Mouse (Mus musculus) right cerebral cortex, adult 2 months (tissue): ENCODE results near the gene Rbpj.

Experiments used
- DNase-seq, 2 experiments: peaks; one replicate each; pipeline ENCODE4 v3.0.0; 2021 to 2022; ENCODE audit warnings: low spot score in 2 of 2

Gene Rbpj

DNA sequence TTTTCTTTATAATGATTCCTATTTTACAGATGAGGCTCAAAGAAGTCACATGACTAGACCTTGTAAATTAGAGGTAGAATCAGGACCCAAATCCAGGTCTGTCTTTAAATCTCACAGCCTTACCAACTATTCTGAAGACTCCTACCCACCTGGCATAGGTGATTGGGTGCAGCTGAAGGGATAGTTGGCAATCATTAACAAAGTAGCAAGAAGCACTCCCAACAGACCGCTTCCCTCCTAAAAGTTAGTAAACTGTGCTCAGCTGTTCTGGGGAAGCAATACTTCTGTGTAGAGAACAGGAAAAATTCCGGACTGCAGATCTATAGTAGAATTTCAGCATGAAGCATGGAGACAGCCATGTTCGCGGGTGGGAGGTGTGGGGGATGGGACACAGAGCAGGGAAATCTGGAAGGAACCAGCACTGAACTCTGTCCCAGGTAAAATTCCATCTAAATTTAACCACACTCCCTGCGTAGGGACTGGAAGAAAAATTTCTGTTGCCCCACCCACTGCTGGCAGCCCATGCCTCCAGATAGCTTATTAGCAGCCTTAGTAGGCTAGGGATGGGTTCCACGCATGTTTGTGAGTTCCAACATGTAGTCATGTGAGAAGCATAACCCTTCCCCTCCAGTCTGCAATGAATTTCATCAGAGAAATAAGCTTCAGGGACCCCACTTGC is 3.3 kb downstream of the Rbpj start:
- no peak for DNase-seq

DNA sequence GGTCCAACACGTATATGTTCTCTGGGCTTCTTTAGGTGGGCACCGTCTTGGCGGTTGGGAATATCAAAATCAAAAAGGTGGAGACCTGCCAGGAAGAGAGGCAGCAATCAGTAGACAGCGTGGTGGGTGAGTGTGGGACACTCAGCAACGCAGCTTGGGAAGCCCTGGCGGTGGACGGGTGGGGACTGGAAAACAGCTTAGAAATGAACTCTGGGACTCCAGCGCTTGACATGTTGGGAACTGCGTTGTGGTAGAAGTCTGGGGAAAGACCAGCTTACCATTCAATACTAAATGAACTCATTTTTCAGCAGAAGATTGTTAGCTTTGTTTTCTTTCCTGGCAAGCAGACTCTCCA is 3.8 kb downstream of the Rbpj start:
- no peak for DNase-seq

GRCm38 (mm10) chr5:53470141-53471079 is 4.5 kb downstream of the Rbpj start:
- DNase-seq = no peak

DNA sequence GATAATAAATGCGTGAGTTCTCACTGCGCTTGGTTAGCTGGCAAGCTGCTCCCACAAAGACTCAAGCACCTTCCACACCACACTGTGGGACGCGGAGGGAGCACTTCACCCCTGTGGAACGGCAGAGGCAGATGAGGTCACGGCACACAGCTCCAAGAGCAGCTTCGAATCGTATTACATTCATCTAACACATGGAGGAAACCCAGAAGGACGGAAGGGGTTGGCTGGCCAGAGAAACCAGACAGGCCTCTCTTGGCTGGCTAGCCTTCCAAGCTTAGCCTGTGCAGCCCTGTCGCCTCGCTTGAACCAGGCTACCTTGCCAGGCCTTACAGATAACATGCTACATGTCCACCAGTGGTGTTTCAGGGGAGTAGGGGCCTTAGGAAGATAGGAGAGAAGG is 6.5 kb downstream of the Rbpj start:
- DNase-seq = no peak

DNA sequence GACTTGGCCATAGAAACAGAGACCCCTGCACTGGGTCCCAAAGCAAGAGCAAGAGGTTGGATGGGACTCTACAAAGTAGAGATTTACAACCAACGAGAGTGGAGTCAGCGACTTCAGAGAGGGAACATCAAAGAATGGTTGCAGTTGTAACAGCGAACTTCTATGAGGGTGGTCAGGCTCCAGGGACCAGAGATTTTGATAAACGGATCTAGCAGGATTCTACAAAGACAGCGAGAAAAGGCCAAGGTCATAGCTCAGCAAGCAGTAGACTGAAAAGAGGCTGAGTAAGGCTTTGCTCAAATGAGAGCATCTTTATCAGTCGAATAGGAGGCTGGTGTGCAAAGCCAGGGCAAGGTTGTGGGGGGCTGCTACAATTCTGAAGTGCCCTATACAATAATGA is 13.2 kb downstream of the Rbpj start:
- DNase-seq = no peak

GRCm38 (mm10) chr5:53479891-53480290 is 13.9 kb downstream of the Rbpj start:
- no peak for DNase-seq

GRCm38 (mm10) chr5:53481021-53481420 is 15.1 kb downstream of the Rbpj start:
- DNase-seq = no peak

DNA sequence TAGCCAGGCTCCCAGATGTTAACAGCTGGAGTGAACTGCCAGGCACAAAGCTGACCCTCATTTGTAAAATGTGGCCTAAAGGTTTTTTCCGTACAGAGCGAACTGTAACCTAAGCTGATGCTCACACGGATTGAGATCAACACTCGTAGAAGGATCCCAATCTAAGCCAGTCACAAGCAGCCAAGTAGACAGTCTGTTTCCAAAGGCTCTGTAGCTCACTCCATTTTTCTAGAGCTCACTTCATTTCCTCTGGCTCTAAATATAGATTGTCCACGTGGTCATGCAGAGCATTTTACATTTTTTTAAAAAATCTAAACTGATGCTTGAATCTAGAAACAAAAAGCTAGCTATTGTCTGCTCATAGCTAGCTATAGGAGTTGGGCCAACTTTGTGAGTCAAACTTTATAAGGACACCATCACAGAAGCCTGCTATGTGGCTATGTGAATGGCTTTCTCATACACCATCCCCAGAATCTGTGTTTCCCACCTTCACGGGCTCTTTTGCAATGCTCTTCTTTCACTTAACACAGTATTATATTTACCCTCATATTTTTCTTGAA is 19.2 kb downstream of the Rbpj start:
- DNase-seq = no peak

GRCm38 (mm10) chr5:53485934-53486475 is 20.1 kb downstream of the Rbpj start:
- no peak for DNase-seq

GRCm38 (mm10) chr5:53486966-53487592 is 21.1 kb downstream of the Rbpj start:
- no peak for DNase-seq

- no peak for DNase-seq
Measured at GRCm38 (mm10) chr5:53490697-53491099, 24.7 kb downstream of the Rbpj start.

DNA sequence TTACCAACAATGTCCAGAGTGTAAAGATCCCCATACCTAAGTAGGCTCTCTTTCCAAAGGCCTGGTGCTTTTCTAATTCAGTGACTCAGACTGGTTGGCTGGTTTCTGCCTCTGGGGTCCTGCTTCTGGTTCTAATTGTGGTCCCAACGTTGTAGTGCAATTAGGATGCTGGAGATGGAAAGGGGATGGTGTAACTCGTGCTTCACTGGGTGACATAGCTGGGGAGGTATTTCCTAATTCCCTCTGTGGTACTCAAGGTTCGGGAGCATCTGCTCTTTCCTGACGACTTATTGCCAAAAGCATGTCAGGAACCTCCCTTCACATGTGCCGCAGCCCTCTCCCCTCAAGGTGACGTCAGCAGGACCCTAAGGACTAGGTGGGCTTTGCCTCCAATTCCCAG is 27.8 kb downstream of the Rbpj start:
- DNase-seq = no peak

DNA sequence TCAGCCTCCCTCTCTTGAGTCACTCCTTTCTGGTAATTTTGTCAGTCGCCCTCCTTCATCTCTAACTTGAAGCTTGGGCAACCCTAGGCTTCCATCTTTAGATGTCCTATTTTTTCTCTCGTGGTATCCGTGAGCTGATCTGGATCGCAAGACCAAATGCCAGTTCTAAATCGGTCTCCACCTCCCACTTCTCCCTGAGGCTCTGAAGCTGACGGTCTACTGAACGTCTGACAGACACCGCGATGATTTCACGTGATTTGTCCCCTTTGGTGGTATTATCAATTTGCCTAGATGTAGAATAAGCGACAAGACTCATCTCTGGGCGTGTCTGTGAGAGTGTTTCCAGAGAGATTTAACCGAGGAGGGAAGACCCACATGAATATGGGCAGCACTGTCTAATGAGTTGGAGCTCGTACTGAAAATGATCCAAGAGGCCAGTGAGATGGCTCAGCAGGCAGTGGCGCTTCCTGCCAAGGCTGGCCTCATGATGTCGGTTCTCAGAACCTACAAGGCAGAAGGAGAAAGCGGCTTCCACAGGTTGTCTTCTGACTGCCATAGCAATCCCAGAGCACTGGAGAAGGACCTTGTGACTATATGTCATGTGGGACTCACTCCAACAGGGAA is 28.7 kb downstream of the Rbpj start:
- DNase-seq = peak; percentile 42 to 54

DNA sequence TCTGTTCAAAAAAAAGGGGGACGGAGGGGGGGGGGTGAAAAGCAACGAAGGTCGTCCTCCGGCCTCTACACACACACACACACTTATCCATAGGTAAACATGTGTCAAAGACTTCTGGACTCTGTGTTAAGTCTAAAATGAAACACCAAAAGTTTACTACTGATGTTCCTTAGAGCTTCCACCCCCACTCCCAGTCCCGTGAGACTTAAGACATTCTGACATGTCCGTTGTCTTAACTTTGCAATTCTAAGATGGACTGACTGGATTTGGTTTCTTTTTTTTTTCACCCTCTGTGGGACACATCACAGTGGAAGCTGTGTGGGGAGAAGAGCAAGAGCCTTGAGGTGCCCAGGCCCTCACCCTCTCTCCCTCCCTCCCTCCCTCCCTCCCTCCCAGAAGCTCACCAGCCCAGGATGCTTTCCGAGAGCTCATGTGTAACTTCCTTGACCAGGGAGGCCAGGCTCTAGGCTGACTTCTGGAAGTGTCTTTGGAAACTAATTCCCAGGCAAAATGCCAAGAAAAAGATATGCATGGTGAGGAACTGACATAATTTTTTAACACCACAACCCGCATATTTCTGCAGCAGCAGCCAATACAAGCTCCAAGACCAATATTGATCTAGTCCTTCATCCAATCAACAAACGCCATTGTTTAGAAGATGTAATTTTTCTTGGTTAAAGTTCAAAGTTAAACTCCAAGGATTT is 31.0 kb downstream of the Rbpj start:
- no peak for DNase-seq

DNA sequence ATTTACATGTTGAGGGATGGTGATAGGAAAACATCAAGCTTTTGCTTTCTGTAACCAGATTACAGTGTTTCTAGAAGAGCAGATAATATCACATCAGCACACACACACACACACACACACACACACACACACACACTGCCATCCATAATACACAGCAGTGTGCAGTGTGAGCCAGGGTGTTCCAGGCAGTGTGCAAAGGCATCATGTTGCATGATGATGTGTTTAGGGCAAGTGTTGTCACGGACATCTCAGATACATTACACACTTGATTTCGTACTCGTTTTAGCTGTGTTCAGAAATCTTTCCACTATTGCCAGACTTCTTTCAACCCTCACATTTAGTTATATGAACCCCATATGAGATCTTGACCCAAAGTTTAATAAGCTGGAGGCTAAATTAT is 33.6 kb downstream of the Rbpj start:
- no peak for DNase-seq

GRCm38 (mm10) chr5:53500509-53501145 is 34.7 kb downstream of the Rbpj start:
- DNase-seq = no peak

- DNase-seq = no peak
Measured at GRCm38 (mm10) chr5:53503261-53503660, 37.3 kb downstream of the Rbpj start.

DNA sequence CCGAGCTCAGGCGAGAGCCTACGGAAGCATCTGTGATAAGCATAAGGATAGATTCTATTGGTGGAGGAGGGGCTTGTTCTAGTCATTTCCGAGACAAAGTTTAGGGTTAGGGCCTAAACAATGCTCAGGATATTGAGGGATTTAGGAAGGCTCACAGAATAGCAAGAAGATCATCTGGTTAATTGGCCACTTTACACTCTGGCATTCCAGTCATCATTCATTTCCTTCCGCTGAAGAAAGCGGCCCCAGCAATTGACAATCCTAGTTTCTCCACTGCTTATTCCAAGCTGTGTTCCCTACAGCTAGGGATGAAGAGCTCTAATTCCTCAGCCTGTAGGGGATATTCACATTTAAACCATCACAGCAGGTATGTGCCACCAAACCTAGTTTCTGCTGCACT is 39.8 kb downstream of the Rbpj start:
- DNase-seq = no peak

GRCm38 (mm10) chr5:53507371-53507770 is 41.4 kb downstream of the Rbpj start:
- DNase-seq = no peak

DNA sequence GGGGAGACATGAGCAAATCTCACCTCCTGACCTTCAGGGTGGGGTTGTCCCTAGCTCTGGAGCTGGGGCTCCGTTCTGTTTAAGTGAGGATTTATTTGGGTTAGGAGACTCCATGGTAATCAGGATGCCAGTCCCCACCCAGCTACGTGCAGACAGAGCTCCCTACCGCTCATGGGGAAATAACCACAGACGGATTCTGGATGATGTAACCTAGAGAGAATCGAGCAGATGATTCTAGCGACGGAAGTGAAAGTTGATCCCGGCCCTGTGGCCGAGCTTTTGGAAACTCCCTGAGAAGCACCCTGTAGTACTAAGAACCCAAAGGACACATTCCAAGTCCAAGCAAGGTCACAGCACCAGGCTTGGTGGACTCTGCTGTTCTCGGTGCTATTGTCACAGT is 43.5 kb downstream of the Rbpj start:
- DNase-seq = no peak

- DNase-seq = no peak
Measured at GRCm38 (mm10) chr5:53509927-53510326, 44.0 kb downstream of the Rbpj start.
